In the genomic region with DNA sequence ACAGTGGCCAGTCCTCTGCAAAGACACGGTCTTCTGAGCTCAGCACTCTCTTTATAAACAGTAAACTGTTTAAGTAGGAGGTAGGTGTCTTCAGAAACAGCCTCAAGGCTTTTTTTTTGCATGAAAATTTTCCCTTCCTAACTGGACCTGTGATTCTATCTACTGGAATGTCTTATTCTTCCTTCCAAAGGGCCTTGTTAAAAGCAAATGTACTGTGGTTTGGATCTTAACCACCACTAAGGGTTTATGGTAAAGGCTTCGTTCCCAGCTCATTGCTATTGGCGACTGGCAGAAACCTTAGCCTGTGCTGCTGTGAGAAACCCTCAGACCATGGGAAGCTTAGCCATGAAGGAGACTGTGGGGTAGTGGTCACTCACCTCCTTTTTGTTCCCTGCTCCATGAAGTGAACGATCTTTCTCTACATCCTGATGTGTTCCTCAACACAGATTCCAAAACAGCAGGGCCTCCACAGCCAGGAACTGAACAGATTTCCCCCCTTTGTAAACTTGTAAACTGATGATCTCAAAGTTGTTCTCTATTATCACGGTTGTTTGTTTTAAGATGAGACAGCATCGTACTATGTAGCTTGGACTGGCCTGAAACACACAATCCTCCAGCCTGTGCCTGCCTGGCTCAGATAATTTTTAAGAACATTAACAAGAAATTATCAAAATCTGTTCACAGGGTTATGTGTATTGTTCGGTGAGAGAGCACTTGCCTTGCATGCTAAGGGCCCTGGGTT, we compare ENCODE assay signal across 22 mouse cellular contexts.
A peak's percentile ranks its signal among the peaks of the same experiment; 100 is the strongest.
DNase-seq lines count a peak whose midpoint lies in the region; ATAC-seq and TF ChIP-seq lines count a peak whose summit lies in the region.
"Had no signal": no experiment of that assay in that cellular context is flagged by ENCODE, and none has a peak within 500 bp of the region (broad histone marks: within the 10 kb centered on the region; RNA-seq: fewer than 3 reads in every experiment).

No protein-coding gene starts in this region.

- WGBS in lung, adult 2 months, result 63% methylated on average over 7 of the region's 7 CpGs

- TF ChIP-seq CTCF in lung, adult 2 months (IDR thresholded peaks at IDR 0.05; ENCODE audit: insufficient read depth, low read length), result no peak

- peak overlapping the region; percentile 28 for H3K4me3 ChIP-seq in lung, adult 2 months (replicated peaks; ENCODE audit: extremely low read depth, low read depth, low read length)
- H3K4me3 ChIP-seq: embryonic facial prominence, embryonic 13.5 days; forebrain, embryonic 10.5 days; gastrocnemius, adult 2 months; heart, embryonic 10.5 days; heart, embryonic 15.5 days; hindbrain, embryonic 15.5 days had no signal

- peaks cover 10% of the 10 kb centered on the region for H3K4me1 ChIP-seq in lung, adult 2 months (ENCODE audit: control insufficient read depth, insufficient read depth, low read length)

- TF ChIP-seq POLR2A in lung, adult 2 months (IDR thresholded peaks at IDR 0.05; ENCODE audit: borderline replicate concordance, extremely low read depth, low read depth, low read length), result no peak

- DNase-seq in lung, adult 2 months, result no peak
- DNase-seq in lung, postnatal 14 days, result no peak
- peak; percentile 62 for DNase-seq in NIH3T3 (ENCODE audit: low read depth)
- DNase-seq in fibroblast of lung, adult 2 months (ENCODE audit: low read depth), result peak; percentile 82
- DNase-seq in spleen, postnatal 4 days (ENCODE audit: low spot score in 2 of 2), result no peak
- DNase-seq: adrenal gland, adult 2 months; adrenal gland, postnatal 25 days; cerebellum, adult 18-20 months; cerebellum, adult 9-11 months; cerebellum, postnatal 36 days; gastrocnemius, adult 2 months; gastrocnemius, postnatal 36 days; heart, adult 18-20 months; heart, postnatal 36 days had no signal

- ATAC-seq in megakaryocyte, adult 5-6 weeks (ENCODE audit: poor library complexity, severe bottlenecking), result no peak
- ATAC-seq: forebrain, embryonic 14.5 days; inflammation-experienced regulatory T-cells, adult 6 months had no signal

Comparison
In these comparisons a context has a peak if more than half of its experiments do, and no peak if none do; other contexts are left out.
1. DNase-seq: peak in NIH3T3 (single experiment) and fibroblast of lung, adult 2 months (single experiment); none in lung, adult 2 months (single experiment), lung, postnatal 14 days (single experiment) and spleen, postnatal 4 days (0 of 2).